Mouse (Mus musculus) heart, adult 2 months (tissue): Measurements from ENCODE around the gene Pkd1l1.

Experiments used
- CTCF ChIP-seq: fragments of 200-600 bp; IDR thresholded peaks from 2 replicates; pipeline ENCODE4 v1.8.1; 2022; ENCODE audit warnings: antibody characterized with exemption, mild to moderate bottlenecking, moderate library complexity
- EP300 ChIP-seq: fragments of 200-500 bp; IDR thresholded peaks from 2 replicates; pipeline ENCODE4 v1.6.1; 2011; ENCODE audit warnings: low read depth, low read length, control low read depth; ENCODE audit not compliant: insufficient read depth
- POLR2A ChIP-seq: fragments of 200-500 bp; IDR thresholded peaks from 2 replicates; pipeline ENCODE4 v1.6.1; 2011; ENCODE audit warnings: mild to moderate bottlenecking, low read depth, low read length, control low read depth; ENCODE audit not compliant: insufficient read depth

- TF ChIP-seq EP300 (no peak), CTCF (no peak), POLR2A (no peak)
These were observed 144.1 kb downstream of the Pkd1l1 start for GRCm38 (mm10) chr11:8828836-8829526.
